Mouse (Mus musculus): Measurements from ENCODE around the gene Ubxn7.

- TF ChIP-seq CTCF (IDR thresholded peaks at IDR 0.05; ENCODE audit: insufficient read depth, low read depth, low read length) (no peak), POLR2A (IDR thresholded peaks at IDR 0.05; ENCODE audit: insufficient read depth, low read depth, low read length) (no peak)
These were observed 15.5 kb upstream of the Ubxn7 start for GRCm38 (mm10) chr16:32316601-32317000.
